Mouse (Mus musculus): ENCODE measurements around the gene Olfr691. TPM values are rescaled to one million over a fixed set of nuclear protein-coding genes. Genes with fewer than 3 reads are reported as not detected.
"Not testable (repeated sequence)": the region's sequence is repeated elsewhere in the genome, so short reads cannot be mapped to it uniquely, and the experiment has no call there.

Olfr691 gene
- polyA plus RNA-seq, 1 experiment from 2014 or later, result 0.46 TPM

DNA sequence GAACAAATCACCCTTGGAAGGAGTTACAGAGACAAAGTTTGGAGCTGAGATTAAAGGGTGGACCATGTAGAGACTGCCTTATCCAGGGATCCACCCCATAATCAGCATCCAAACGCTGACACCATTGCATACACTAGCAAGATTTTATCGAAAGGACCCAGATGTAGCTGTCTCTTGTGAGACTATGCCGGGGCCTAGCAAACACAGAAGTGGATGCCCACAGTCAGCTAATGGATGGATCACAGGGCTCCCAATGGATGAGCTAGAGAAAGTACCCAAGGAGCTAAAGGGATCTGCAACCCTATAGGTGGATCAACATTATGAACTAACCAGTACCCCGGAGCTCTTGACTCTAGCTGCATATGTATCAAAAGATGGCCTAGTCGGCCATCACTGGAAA, 14.0 kb upstream of the Olfr691 start:
- H3K4me1 ChIP-seq; H3K4me2 ChIP-seq; H3K9me3 ChIP-seq; ATAC-seq (replicated peaks); H3K27me3 ChIP-seq (replicated peaks); H3K9ac ChIP-seq; H3K36me3 ChIP-seq (replicated peaks); H3K4me3 ChIP-seq; H3K27ac ChIP-seq: not testable (repeated sequence)
- WGBS, result no CpG with 5 or more reads among the region's 5 CpGs

DNA sequence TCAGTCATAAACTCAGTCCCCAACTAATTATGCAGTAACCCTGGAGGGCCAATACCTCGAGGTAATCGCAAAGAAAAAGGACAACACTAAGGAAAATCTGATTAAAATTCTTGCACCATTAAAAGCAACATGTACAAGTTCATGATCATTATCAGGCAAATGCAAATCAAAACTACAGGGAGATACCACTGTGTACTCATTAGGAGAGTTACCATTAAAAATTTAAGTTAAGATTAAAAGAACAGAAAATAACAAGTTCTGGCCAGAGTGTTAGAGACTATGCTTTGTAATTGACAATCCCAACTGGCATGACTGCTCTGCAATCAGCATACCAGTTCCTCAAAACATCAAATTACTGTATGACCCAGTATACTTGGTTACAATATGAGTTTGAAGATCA, 682 bp upstream of the Olfr691 start:
- Histone ChIP-seq H3K4me3 (no peak overlapping the region), H3K4me2 (no peak overlapping the region), H3K9me3 (no peaks in the 10 kb centered on the region), H3K27me3 (replicated peaks) (no peaks in the 10 kb centered on the region), H3K9ac (no peak overlapping the region), H3K4me1 (no peaks in the 10 kb centered on the region), H3K36me3 (replicated peaks) (no peaks in the 10 kb centered on the region), H3K27ac (no peak overlapping the region)
- 52% methylated on average over 2 of the region's 2 CpGs for WGBS
- peak; percentile 75 for ATAC-seq (replicated peaks)

DNA sequence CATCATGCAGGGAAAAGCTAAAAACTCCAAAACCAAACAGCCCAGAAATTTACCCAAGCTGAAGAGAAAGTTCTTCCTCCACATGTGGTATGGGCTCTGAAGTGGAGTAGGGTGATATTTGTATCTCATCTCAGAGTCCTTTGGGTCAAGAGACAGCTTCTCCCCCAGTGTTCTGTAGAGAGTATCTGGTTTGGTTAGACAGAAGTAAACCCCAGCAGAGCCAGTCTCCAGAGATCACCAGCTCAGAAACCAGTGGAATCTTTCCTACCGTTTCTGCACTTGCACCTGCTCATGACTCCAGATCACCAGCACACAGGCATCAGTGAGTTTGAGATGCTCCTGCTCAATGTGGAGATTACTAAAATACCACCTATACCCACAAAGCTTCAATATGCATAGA, 8.1 kb downstream of the Olfr691 start, which contains the start of gene Olfr690:
TSS of gene Olfr690 (minus strand) at position 101 of the 400 bp plus-strand sequence.
- Histone ChIP-seq H3K27me3 (replicated peaks) (no peaks in the 10 kb centered on the region), H3K36me3 (replicated peaks) (no peaks in the 10 kb centered on the region), H3K4me1 (no peaks in the 10 kb centered on the region), H3K9ac (no peak within 1 kb of the TSS), H3K9me3 (no peaks in the 10 kb centered on the region), H3K27ac (no peak within 1 kb of the TSS), H3K4me3 (no peak within 1 kb of the TSS), H3K4me2 (no peak within 1 kb of the TSS)
- no peak for ATAC-seq (replicated peaks)
- WGBS, result 70% methylated on average over 1 of the region's 1 CpGs

DNA sequence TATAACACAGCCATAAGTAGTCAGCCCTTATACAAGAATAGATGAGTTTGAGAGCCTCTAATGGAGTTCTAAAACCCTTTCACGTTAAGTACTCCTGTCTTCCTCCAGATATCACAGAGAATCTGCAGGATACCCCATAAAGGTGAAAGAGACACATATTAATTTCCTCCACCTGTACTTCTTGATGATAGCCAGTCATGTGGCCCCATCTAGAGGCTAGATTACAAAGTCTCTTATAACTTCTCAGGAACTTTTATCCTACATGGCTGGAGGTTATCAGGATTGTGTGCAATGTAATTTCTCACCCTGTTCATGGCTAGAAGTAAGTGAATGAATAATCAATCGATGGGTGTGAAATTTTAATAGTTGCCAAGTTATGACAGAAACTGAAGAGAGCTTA, 16.8 kb downstream of the Olfr691 start:
- no peaks in the 10 kb centered on the region for H3K4me1 ChIP-seq
- H3K27me3 ChIP-seq (replicated peaks), result no peaks in the 10 kb centered on the region
- no peak overlapping the region for H3K4me2 ChIP-seq
- no peak overlapping the region for H3K27ac ChIP-seq
- WGBS, result 81% methylated on average over 2 of the region's 2 CpGs
- H3K4me3 ChIP-seq, result no peak overlapping the region
- H3K9me3 ChIP-seq, result no peaks in the 10 kb centered on the region
- ATAC-seq (replicated peaks), result no peak
- H3K9ac ChIP-seq, result no peak overlapping the region
- H3K36me3 ChIP-seq (replicated peaks), result no peaks in the 10 kb centered on the region

DNA sequence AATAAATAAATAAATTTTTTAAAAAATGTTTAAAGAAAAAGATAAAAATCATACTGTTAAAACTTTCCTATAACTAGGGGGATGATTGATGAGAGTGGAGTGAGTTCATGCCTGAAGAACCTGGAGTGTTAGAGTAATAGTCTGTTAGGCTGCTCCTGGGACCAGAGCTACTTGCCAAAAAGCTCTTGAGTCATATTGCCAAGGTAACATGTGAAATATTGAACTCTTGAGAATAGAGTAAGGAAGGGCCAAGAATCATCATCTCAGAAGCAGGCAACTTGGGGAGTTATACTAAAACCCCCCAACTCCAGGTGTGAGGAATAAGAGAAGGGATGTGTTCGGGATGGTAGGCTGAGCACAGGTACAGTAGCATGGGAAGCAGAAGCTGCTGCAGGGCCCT, 31.2 kb downstream of the Olfr691 start, which contains the start of gene Olfr689:
TSS of gene Olfr689 (plus strand) at position 301 of the 400 bp plus-strand sequence.
- 96% methylated on average over 1 of the region's 1 CpGs for WGBS
- no peak for ATAC-seq (replicated peaks)
- Histone ChIP-seq H3K4me3 (no peak within 1 kb of the TSS), H3K4me2 (no peak within 1 kb of the TSS), H3K36me3 (replicated peaks) (no peaks in the 10 kb centered on the region), H3K9ac (no peak within 1 kb of the TSS), H3K9me3 (no peaks in the 10 kb centered on the region), H3K27ac (no peak within 1 kb of the TSS), H3K27me3 (replicated peaks) (no peaks in the 10 kb centered on the region), H3K4me1 (no peaks in the 10 kb centered on the region)

DNA sequence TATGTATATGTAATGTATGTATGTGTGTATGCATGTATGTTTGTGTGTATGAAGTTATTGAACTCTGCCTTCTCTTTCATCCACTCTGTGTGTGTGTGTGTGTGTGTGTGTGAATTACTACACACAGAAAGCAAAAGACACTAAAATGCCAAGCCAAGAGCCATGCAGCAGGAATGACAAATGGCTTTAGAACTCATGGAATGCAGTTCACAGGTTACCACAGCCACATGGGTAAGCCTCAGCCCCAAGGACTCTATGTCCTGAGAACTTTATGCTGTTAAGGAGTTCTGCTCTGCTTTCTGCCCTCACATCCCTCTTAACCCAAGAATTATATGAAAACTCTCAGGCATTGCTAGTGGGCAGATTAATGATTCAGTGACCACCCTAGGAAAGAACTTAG, 52.0 kb downstream of the Olfr691 start:
- no peak overlapping the region for H3K27ac ChIP-seq
- H3K4me3 ChIP-seq, result no peak overlapping the region
- H3K4me1 ChIP-seq, result no peaks in the 10 kb centered on the region
- H3K36me3 ChIP-seq (replicated peaks), result no peaks in the 10 kb centered on the region
- ATAC-seq (replicated peaks), result no peak
- no peak overlapping the region for H3K4me2 ChIP-seq
- no peaks in the 10 kb centered on the region for H3K9me3 ChIP-seq
- H3K27me3 ChIP-seq (replicated peaks), result no peaks in the 10 kb centered on the region
- no peak overlapping the region for H3K9ac ChIP-seq

DNA sequence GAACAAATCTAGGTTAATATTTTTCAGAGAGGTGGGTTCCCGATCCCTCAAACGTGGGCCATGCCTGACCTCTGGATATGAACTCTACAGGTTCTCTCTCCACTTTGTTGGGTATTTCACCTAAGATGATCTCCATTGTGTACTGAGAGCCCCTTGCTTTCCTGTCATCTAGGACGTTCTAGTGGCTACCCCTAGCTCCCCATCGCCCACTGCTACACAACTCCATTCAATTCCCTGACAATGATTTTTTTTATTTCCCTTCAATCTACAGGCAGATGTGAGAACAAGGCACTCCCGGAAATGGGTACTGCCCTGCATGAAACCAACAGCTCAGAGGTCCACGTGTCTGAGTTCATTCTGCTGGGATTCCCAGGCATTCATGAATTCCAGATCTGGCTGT, 54.3 kb downstream of the Olfr691 start, which contains the start of gene Olfr688:
TSS of gene Olfr688 (plus strand) at position 301 of the 400 bp plus-strand sequence.
- no peak within 1 kb of the TSS for H3K4me2 ChIP-seq
- H3K27me3 ChIP-seq (replicated peaks), result no peaks in the 10 kb centered on the region
- no peak within 1 kb of the TSS for H3K27ac ChIP-seq
- no peak within 1 kb of the TSS for H3K9ac ChIP-seq
- no peaks in the 10 kb centered on the region for H3K36me3 ChIP-seq (replicated peaks)
- ATAC-seq (replicated peaks), result no peak
- no peaks in the 10 kb centered on the region for H3K9me3 ChIP-seq
- no peak within 1 kb of the TSS for H3K4me3 ChIP-seq
- H3K4me1 ChIP-seq, result no peaks in the 10 kb centered on the region
- WGBS, result 83% methylated on average over 6 of the region's 6 CpGs

Other genes with a start within 250 kb of the Olfr691 start
- not detected in 2 replicates for gene Olfr680-ps1, start 249.5 kb downstream of the Olfr691 start, polyA plus RNA-seq (2015; fragmentation: Nextera tagmentation; extraction: Ambion mirVana)
- gene Olfr681, start 225.4 kb downstream of the Olfr691 start, polyA plus RNA-seq (2015; fragmentation: Nextera tagmentation; extraction: Ambion mirVana), result not detected in 2 replicates
- not detected in 2 replicates for gene Olfr683, start 195.3 kb downstream of the Olfr691 start, polyA plus RNA-seq (2015; fragmentation: Nextera tagmentation; extraction: Ambion mirVana)
- not detected in 2 replicates for gene Olfr684, start 178.6 kb downstream of the Olfr691 start, polyA plus RNA-seq (2015; fragmentation: Nextera tagmentation; extraction: Ambion mirVana)
- gene Olfr685, start 156.3 kb downstream of the Olfr691 start, polyA plus RNA-seq (2015; fragmentation: Nextera tagmentation; extraction: Ambion mirVana), result not detected in 2 replicates
- not detected in 2 replicates for gene Olfr686, start 134.8 kb downstream of the Olfr691 start, polyA plus RNA-seq (2015; fragmentation: Nextera tagmentation; extraction: Ambion mirVana)
- gene Olfr688, start 54.2 kb downstream of the Olfr691 start, polyA plus RNA-seq (2015; fragmentation: Nextera tagmentation; extraction: Ambion mirVana), result not detected in 2 replicates
- not detected in 2 replicates for gene Olfr689, start 31.1 kb downstream of the Olfr691 start, polyA plus RNA-seq (2015; fragmentation: Nextera tagmentation; extraction: Ambion mirVana)
- not detected in 2 replicates for gene Olfr690, start 8.2 kb downstream of the Olfr691 start, polyA plus RNA-seq (2015; fragmentation: Nextera tagmentation; extraction: Ambion mirVana)
- not detected in 2 replicates for gene Olfr692, start 26.0 kb upstream of the Olfr691 start, polyA plus RNA-seq (2015; fragmentation: Nextera tagmentation; extraction: Ambion mirVana)
- gene Gm5901, start 32.8 kb upstream of the Olfr691 start, polyA plus RNA-seq (2015; fragmentation: Nextera tagmentation; extraction: Ambion mirVana), result not detected in 2 replicates
- 51.8 and 52.7 TPM in 2 replicates for gene Fam160a2, start 57.8 kb upstream of the Olfr691 start, polyA plus RNA-seq (2015; fragmentation: Nextera tagmentation; extraction: Ambion mirVana)
- gene Cnga4, start 62.3 kb upstream of the Olfr691 start, polyA plus RNA-seq (2015; fragmentation: Nextera tagmentation; extraction: Ambion mirVana), result 0.09 and 0.10 TPM in 2 replicates
- 4.5 and 5.9 TPM in 2 replicates for gene Cckbr, start 83.5 kb upstream of the Olfr691 start, polyA plus RNA-seq (2015; fragmentation: Nextera tagmentation; extraction: Ambion mirVana)
- 27.1 and 33.1 TPM in 2 replicates for gene Cavin3, start 140.0 kb upstream of the Olfr691 start, polyA plus RNA-seq (2015; fragmentation: Nextera tagmentation; extraction: Ambion mirVana)
- gene Smpd1, start 212.1 kb upstream of the Olfr691 start, polyA plus RNA-seq (2015; fragmentation: Nextera tagmentation; extraction: Ambion mirVana), result 93.0 and 94.6 TPM in 2 replicates
- 319 and 325 TPM in 2 replicates for gene Apbb1, start 239.4 kb upstream of the Olfr691 start, polyA plus RNA-seq (2015; fragmentation: Nextera tagmentation; extraction: Ambion mirVana)

Data from midbrain, embryonic 15.5 days (tissue).